Mouse (Mus musculus): Measurements from ENCODE around the gene 4930402H24Rik. TPM values are rescaled to one million over a fixed set of nuclear protein-coding genes. Genes with fewer than 3 reads are reported as not detected.

4930402H24Rik gene
- polyA plus RNA-seq, 1 experiment from 2014 or later: 43.1 TPM

- Histone ChIP-seq H3K27ac (no peak overlapping the region), H3K27me3 (no peaks in the 10 kb centered on the region), H3K4me1 (peaks cover 12% of the 10 kb centered on the region), H3K36me3 (peaks cover 34% of the 10 kb centered on the region), H3K4me2 (replicated peaks) (no peak overlapping the region), H3K9ac (no peak overlapping the region), H3K4me3 (no peak overlapping the region), H3K9me3 (no peaks in the 10 kb centered on the region)
- ATAC-seq (ENCODE audit: low FRiP score, low read depth): no peak
- 57% methylated on average over 4 of the region's 4 CpGs for WGBS
Observed at GRCm38 (mm10) chr2:130706602-130707001, 199.6 kb downstream of the 4930402H24Rik start.

- Histone ChIP-seq H3K9ac (no peak overlapping the region), H3K9me3 (no peaks in the 10 kb centered on the region), H3K27ac (no peak overlapping the region), H3K4me3 (no peak overlapping the region), H3K4me1 (peaks cover 12% of the 10 kb centered on the region), H3K36me3 (peaks cover 20% of the 10 kb centered on the region), H3K4me2 (replicated peaks) (no peak overlapping the region), H3K27me3 (no peaks in the 10 kb centered on the region)
- 67% methylated on average over 6 of the region's 6 CpGs for WGBS
- ATAC-seq (ENCODE audit: low FRiP score, low read depth): no peak
Observed at GRCm38 (mm10) chr2:130705178-130705577, 201.0 kb downstream of the 4930402H24Rik start.

DNA sequence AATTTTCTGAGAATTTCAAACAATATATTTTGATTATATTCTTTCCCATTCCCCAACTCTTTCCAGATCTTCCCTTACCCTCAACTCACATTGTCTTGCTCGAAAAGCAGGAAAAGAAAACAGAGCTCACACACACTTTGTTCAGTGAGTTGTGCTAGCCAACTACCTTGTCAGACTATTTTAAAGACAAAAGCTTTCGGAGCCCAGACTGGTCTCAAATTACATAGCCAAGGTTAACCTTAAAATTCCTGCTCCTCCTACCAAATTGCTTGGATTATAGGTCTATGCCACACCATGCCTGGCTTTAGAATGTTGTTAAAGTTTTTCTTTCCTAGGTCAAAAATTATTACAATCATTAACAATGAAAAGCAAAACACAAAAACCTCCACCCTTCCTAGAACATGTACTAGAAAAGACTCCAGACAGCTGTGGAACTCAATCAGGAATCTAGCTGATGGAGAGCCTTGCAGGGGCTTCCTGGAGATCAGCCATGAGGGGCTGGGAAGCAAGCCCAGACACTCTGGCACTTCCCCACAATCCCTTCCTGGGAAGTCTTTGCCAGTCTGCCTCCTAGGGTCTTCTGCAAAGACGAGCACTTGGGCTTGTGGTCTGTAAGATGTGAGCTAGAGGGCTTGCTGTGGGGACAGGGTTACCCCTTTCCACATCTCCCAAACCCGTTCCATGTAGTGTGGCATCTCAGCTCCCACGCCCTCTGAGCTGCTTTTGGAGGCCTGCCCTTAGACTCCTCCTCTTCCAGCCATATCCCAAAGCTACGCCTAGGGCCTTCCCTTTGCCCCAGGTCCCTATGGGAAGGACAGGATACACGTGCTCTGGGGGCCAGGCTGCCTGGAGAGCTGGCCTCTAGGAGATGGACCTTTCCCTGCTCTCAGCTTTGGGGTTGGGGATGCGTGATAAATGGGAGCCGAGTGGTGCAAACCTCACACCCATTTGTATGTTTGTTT, 201.9 kb downstream of the 4930402H24Rik start:
- H3K9ac ChIP-seq: no peak overlapping the region

GRCm38 (mm10) chr2:130697821-130698266, 208.4 kb downstream of the 4930402H24Rik start:
- H3K27ac ChIP-seq: no peak overlapping the region
- H3K9me3 ChIP-seq: no peaks in the 10 kb centered on the region
- peak overlapping the region; percentile 99 for H3K4me2 ChIP-seq (replicated peaks)
- no peak for ATAC-seq (ENCODE audit: low FRiP score, low read depth)
- peak overlapping the region; percentile 72 for H3K9ac ChIP-seq
- peaks cover 58% of the 10 kb centered on the region for H3K27me3 ChIP-seq
- 2% methylated on average over 14 of the region's 14 CpGs for WGBS
- H3K4me3 ChIP-seq: peak overlapping the region; percentile 65
- H3K4me1 ChIP-seq: peaks cover 12% of the 10 kb centered on the region
- no peaks in the 10 kb centered on the region for H3K36me3 ChIP-seq

More for the DNA sequence above, 201.9 kb downstream of the 4930402H24Rik start:
- no peaks in the 10 kb centered on the region for H3K9me3 ChIP-seq
- peaks cover 13% of the 10 kb centered on the region for H3K36me3 ChIP-seq
- H3K27me3 ChIP-seq: peaks cover 8% of the 10 kb centered on the region
- peak overlapping the region; percentile 70 for H3K27ac ChIP-seq
- H3K4me2 ChIP-seq (replicated peaks): no peak overlapping the region
- no peak overlapping the region for H3K4me3 ChIP-seq
- 51% methylated on average over 9 of the region's 9 CpGs for WGBS
- peaks cover 12% of the 10 kb centered on the region for H3K4me1 ChIP-seq
- no peak for ATAC-seq (ENCODE audit: low FRiP score, low read depth)

DNA sequence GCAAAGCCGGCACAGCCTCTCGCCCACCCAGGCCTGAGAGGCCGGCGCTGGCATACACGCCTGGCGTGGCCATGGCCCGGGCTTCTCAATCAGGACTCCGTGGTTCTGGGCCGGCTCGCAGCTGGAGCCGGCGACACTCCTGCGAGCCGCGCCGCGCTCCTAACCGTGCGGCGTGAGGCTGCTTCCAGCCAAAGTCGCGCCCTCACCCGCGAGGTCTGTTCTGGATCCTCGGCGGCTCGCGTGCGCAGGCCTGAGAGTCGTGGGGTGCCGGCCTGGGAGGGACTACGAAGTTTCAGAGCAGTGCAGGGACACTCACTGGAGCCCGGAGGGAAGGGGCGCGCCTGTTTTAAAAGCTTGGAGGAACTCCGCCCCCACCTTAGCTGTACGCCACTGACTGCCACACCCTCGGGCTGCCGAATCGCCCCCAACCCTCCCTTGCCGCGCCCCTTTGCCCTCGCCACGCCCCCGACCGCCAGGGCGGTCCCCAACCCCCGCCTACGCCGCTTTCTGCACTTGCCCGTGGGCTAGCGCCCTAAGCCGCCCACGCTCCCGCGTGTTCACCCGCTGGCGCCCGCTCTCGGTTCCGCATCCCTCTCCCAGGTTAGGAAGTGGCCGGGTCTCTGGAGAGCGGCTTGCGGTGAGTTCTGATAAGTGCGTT, 208.9 kb downstream of the 4930402H24Rik start, which contains the start of gene Slc4a11:
Gene Slc4a11, minus strand, starts transcription at position 367 of the 658 bp plus-strand sequence.
- Histone ChIP-seq H3K27me3 (peaks cover 58% of the 10 kb centered on the region), H3K27ac (no peak within 1 kb of the TSS), H3K4me1 (peaks cover 12% of the 10 kb centered on the region), H3K9me3 (no peaks in the 10 kb centered on the region), H3K4me2 (replicated peaks) (peak within 1 kb of the TSS; percentile 99), H3K4me3 (peak within 1 kb of the TSS; percentile 65), H3K9ac (peak within 1 kb of the TSS; percentile 72), H3K36me3 (no peaks in the 10 kb centered on the region)
- WGBS: 0% methylated on average over 63 of the region's 65 CpGs
- ATAC-seq (ENCODE audit: low FRiP score, low read depth): peak; percentile 82

DNA sequence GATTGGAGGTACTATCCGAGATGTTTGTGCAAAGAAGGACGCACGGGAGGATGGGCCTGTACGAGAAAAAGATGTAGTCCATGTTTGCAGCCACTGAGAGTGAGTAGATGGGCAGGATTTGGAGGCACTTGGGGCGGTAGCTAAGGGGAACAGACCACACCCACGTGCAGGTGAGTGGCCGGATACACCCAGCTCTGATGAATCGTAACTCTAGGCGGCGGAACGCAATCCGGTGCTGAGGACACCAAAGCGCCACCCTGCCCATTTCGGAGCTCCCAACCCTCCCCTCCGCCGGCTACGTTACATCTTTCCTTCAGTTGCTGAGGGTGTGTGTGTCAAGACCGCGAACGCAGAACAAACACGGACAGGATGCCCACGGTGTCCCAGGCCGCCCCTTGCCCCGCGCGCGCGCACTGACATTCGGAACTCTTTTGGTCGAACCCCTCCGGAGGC, 209.5 kb downstream of the 4930402H24Rik start:
- Histone ChIP-seq H3K4me1 (peaks cover 12% of the 10 kb centered on the region), H3K27ac (no peak overlapping the region), H3K4me3 (peak overlapping the region; percentile 65), H3K4me2 (replicated peaks) (peak overlapping the region; percentile 99), H3K27me3 (peaks cover 58% of the 10 kb centered on the region), H3K9ac (peak overlapping the region; percentile 72), H3K36me3 (no peaks in the 10 kb centered on the region), H3K9me3 (no peaks in the 10 kb centered on the region)
- 2% methylated on average over 31 of the region's 31 CpGs for WGBS
- peak; percentile 30; the same call in 1 of the 2 replicates for ATAC-seq (ENCODE audit: low FRiP score, low read depth)

GRCm38 (mm10) chr2:130693563-130693962, 212.6 kb downstream of the 4930402H24Rik start:
- WGBS: 45% methylated on average over 3 of the region's 3 CpGs
- Histone ChIP-seq H3K4me1 (peaks cover 12% of the 10 kb centered on the region), H3K4me2 (replicated peaks) (no peak overlapping the region), H3K9ac (no peak overlapping the region), H3K27me3 (peaks cover 43% of the 10 kb centered on the region), H3K4me3 (no peak overlapping the region), H3K9me3 (no peaks in the 10 kb centered on the region), H3K36me3 (no peaks in the 10 kb centered on the region), H3K27ac (no peak overlapping the region)
- no peak for ATAC-seq (ENCODE audit: low FRiP score, low read depth)

GRCm38 (mm10) chr2:130689011-130689410, 217.2 kb downstream of the 4930402H24Rik start:
- ATAC-seq (ENCODE audit: low FRiP score, low read depth): no peak
- WGBS: 81% methylated on average over 2 of the region's 2 CpGs
- H3K9ac ChIP-seq: no peak overlapping the region
- H3K4me3 ChIP-seq: no peak overlapping the region
- H3K27me3 ChIP-seq: no peaks in the 10 kb centered on the region
- no peak overlapping the region for H3K4me2 ChIP-seq (replicated peaks)
- no peaks in the 10 kb centered on the region for H3K4me1 ChIP-seq
- H3K27ac ChIP-seq: no peak overlapping the region
- peaks cover 22% of the 10 kb centered on the region for H3K36me3 ChIP-seq
- H3K9me3 ChIP-seq: no peaks in the 10 kb centered on the region

GRCm38 (mm10) chr2:130685426-130685825, 220.8 kb downstream of the 4930402H24Rik start:
- ATAC-seq (ENCODE audit: low FRiP score, low read depth): no peak
- Histone ChIP-seq H3K4me3 (no peak overlapping the region), H3K4me1 (no peaks in the 10 kb centered on the region), H3K4me2 (replicated peaks) (no peak overlapping the region), H3K9ac (no peak overlapping the region), H3K36me3 (peaks cover 55% of the 10 kb centered on the region), H3K27me3 (no peaks in the 10 kb centered on the region), H3K27ac (no peak overlapping the region), H3K9me3 (no peaks in the 10 kb centered on the region)
- 90% methylated on average over 9 of the region's 9 CpGs for WGBS

- H3K9me3 ChIP-seq: no peaks in the 10 kb centered on the region
Observed at GRCm38 (mm10) chr2:130681531-130681930, 224.7 kb downstream of the 4930402H24Rik start.

DNA sequence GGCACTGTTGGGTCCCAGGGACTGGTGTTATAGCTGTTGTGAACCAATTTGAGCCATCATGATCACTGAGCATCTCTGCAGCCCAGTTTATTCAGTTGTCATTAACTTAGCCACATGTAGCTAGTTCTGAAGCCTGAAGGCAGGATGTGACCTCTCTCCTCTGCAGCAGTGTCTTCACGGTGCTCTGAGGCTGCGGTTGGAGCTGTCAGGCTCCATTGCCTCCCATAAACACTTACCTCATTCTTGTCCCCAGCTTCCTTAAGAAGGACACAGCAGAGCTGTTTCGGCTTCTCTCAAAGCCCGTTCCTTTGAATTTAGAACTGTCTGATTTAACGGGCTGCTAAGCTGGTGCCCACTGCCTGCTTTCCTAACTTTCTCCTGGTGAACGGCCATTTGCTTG, 226.3 kb downstream of the 4930402H24Rik start:
- no peak overlapping the region for H3K27ac ChIP-seq
- H3K9me3 ChIP-seq: no peaks in the 10 kb centered on the region
- no peak overlapping the region for H3K4me3 ChIP-seq
- no peak for ATAC-seq (ENCODE audit: low FRiP score, low read depth)
- no peaks in the 10 kb centered on the region for H3K4me1 ChIP-seq
- peaks cover 96% of the 10 kb centered on the region for H3K36me3 ChIP-seq
- H3K27me3 ChIP-seq: no peaks in the 10 kb centered on the region
- 92% methylated on average over 6 of the region's 6 CpGs for WGBS
- no peak overlapping the region for H3K4me2 ChIP-seq (replicated peaks)
- H3K9ac ChIP-seq: no peak overlapping the region

More at GRCm38 (mm10) chr2:130681531-130681930, 224.7 kb downstream of the 4930402H24Rik start:
- Histone ChIP-seq H3K4me1 (no peaks in the 10 kb centered on the region), H3K4me2 (replicated peaks) (no peak overlapping the region), H3K4me3 (no peak overlapping the region), H3K36me3 (peaks cover 94% of the 10 kb centered on the region), H3K27me3 (no peaks in the 10 kb centered on the region), H3K27ac (no peak overlapping the region), H3K9ac (no peak overlapping the region)
- ATAC-seq (ENCODE audit: low FRiP score, low read depth): no peak
- WGBS: 86% methylated on average over 3 of the region's 3 CpGs

DNA sequence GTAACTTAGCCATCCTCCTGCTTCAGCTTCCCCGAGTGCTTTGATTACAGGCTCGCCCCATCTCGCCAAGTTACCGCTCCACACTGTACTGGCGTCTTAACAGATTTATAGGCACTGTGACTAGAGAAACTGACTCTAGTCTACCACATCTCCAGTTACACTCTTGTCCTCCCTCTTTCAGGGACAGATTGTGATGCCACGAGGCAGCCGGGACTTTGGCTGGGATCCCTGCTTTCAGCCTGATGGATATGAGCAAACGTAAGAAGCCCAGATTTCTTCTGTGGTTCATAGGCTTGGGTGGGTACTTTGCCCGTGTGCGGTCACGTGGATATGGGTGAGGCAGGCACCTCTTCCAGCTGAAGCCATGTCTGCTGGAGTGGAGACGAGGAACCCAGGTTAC, 227.1 kb downstream of the 4930402H24Rik start:
- no peak overlapping the region for H3K4me2 ChIP-seq (replicated peaks)
- no peak overlapping the region for H3K4me3 ChIP-seq
- no peak overlapping the region for H3K27ac ChIP-seq
- no peak overlapping the region for H3K9ac ChIP-seq
- no peaks in the 10 kb centered on the region for H3K9me3 ChIP-seq
- H3K4me1 ChIP-seq: no peaks in the 10 kb centered on the region
- H3K36me3 ChIP-seq: peaks cover 95% of the 10 kb centered on the region
- no peak for ATAC-seq (ENCODE audit: low FRiP score, low read depth)
- 94% methylated on average over 12 of the region's 12 CpGs for WGBS
- H3K27me3 ChIP-seq: no peaks in the 10 kb centered on the region
